Mouse (Mus musculus): ENCODE measurements around the gene Esp24.
"Not testable (repeated sequence)": the region's sequence is repeated elsewhere in the genome, so short reads cannot be mapped to it uniquely, and the experiment has no call there.

Esp24 gene

DNA sequence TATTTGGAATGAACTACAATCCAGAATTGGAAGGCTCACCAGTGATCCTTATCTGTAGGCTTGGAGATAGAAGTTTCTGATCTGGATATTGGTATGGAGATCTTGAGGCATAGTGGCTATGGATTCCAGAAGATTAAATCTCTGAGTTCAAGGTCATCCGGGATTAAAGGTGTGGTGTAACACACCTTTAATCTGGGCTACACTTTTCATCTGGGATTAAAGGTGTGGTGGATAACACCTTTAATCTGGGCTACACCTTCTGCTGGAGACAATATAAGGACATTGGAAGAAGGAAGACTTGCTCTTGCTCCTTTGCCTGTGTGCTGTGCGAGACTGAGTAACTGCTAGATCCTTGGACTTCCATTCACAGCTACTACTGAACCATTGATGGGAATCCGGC lies at the start of gene Esp24:
Gene Esp24, plus strand, starts transcription at position 301 of the 400 bp plus-strand sequence.
- DNase-seq (ENCODE audit: low read depth), result not testable (repeated sequence)

- DNase-seq (ENCODE audit: low read depth), result no peak
Measured at GRCm38 (mm10) chr17:39009846-39010245, 26.6 kb upstream of the Esp24 start.

DNA sequence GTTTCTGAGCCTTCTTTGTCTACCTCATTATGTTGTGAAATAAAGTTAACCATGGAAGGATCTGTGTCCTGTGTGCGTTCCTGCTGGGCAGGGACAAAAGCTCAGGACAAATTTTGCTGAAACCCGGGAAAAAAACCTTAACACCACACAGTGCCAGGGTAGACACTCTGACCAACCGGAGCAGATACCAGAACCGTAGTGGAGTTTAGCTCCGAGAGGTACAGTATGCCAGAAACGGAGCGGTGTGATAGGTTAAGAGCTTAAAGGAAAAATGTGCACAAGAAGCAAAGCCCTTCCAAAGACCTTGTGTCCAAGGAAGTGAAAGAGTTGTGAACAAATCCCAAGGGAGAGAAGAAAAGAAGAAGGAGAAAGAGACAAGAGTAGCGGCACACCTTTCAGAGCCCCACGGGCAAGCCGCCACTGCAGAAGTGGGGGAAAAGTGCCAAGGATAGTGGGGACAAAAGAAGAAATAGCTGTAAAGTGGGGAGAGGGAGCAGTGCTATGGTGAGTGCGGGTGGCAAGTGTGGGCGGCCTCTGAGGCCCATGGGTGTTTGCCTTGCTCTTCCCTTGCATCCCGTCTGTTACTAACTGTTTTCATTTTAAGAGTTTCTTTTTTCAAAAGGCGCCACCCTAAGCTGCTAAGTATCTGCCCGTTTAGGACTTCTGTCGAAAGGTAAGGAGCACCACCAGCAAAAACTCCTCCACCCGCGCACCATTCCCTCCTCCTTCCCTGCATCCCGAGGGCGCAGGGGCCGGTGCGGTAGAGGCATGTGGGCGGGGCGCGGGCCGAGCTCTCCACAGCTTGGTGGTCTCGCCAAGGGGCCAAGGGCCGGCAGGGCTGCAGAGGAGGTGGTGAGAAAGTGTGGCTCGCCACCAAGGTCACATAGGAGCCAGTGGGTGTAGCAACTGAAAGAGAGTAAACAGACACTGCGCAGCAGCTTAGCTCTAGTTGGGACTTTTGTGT lies 25.5 kb upstream of the Esp24 start:
- no peak for DNase-seq (ENCODE audit: low read depth)

- no peak for DNase-seq (ENCODE audit: low read depth)
Measured at GRCm38 (mm10) chr17:39017184-39017583, 19.3 kb upstream of the Esp24 start.

- DNase-seq (ENCODE audit: low read depth), result no peak
Measured at GRCm38 (mm10) chr17:39043241-39043640, 6.7 kb downstream of the Esp24 start, which contains the start of gene Gm21903. Gm21903 (minus strand) TSS chr17:39043341.

DNA sequence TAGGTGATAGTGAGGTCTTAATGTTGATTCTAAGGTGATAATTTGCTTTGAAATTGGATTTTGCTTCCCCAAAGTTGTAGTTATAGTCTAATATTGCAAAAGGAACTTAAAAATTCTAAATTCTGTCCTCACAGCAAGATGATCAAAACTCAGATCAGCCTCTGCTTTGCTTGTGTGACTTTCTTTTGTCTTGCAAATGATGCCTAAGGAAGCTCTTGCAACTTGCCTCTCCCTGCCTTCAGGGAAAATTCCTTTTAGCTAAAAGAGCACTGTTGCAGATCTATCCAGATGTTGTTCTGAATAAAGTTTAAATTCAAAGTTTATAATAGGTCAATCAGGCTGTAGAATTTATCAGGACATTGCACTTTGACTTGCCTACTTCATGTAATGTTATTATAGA lies 27.1 kb downstream of the Esp24 start:
- no peak for DNase-seq (ENCODE audit: low read depth)

- DNase-seq (ENCODE audit: low read depth), result no peak
Measured at GRCm38 (mm10) chr17:39076937-39077336, 40.4 kb downstream of the Esp24 start, which contains the start of gene Esp23. Esp23 (minus strand) TSS chr17:39077037.

All from fibroblast of lung, adult 2 months (primary cell).